Mouse (Mus musculus): Measurements from ENCODE around the gene Dcaf17. TPM values are rescaled to one million over a fixed set of nuclear protein-coding genes. Genes with fewer than 3 reads are reported as not detected.

Gene Dcaf17
- polyA plus RNA-seq, 1 experiment from 2014 or later = 30.3 TPM

GRCm38 (mm10) chr2:71073330-71073729 is 18.2 kb downstream of the Dcaf17 start:
- H3K9ac ChIP-seq (ENCODE audit: low read length) = no peak overlapping the region
- H3K9me3 ChIP-seq (ENCODE audit: control insufficient read depth, low read length) = no peaks in the 10 kb centered on the region
- H3K36me3 ChIP-seq (ENCODE audit: control insufficient read depth, insufficient read depth, low read length) = no peaks in the 10 kb centered on the region
- no peak overlapping the region for H3K27ac ChIP-seq (replicated peaks; ENCODE audit: low read depth, low read length)
- DNase-seq (ENCODE audit: low spot score) (no peak), ATAC-seq (ENCODE audit: insufficient number of reproducible peaks, low FRiP score, low TSS enrichment, low read depth) (no peak)
- no peak overlapping the region for H3K4me3 ChIP-seq (ENCODE audit: low read depth, low read length)
- H3K4me1 ChIP-seq (ENCODE audit: control insufficient read depth, insufficient read depth, low read length) = no peaks in the 10 kb centered on the region
- H3K4me2 ChIP-seq (ENCODE audit: low read depth, severe bottlenecking) = no peak overlapping the region
- WGBS = 88% methylated on average over 3 of the region's 3 CpGs
- no peaks in the 10 kb centered on the region for H3K27me3 ChIP-seq (ENCODE audit: control insufficient read depth, insufficient read depth, low read length)

- ATAC-seq (ENCODE audit: insufficient number of reproducible peaks, low FRiP score, low TSS enrichment, low read depth) (no peak), DNase-seq (ENCODE audit: low spot score) (no peak)
- Histone ChIP-seq H3K4me1 (ENCODE audit: control insufficient read depth, insufficient read depth, low read length) (no peaks in the 10 kb centered on the region), H3K9ac (ENCODE audit: low read length) (no peak overlapping the region), H3K27me3 (ENCODE audit: control insufficient read depth, insufficient read depth, low read length) (no peaks in the 10 kb centered on the region), H3K4me3 (ENCODE audit: low read depth, low read length) (no peak overlapping the region), H3K4me2 (ENCODE audit: low read depth, severe bottlenecking) (no peak overlapping the region), H3K9me3 (ENCODE audit: control insufficient read depth, low read length) (no peaks in the 10 kb centered on the region), H3K27ac (replicated peaks; ENCODE audit: low read depth, low read length) (no peak overlapping the region), H3K36me3 (ENCODE audit: control insufficient read depth, insufficient read depth, low read length) (no peaks in the 10 kb centered on the region)
- WGBS = 79% methylated on average over 3 of the region's 3 CpGs
These were observed 18.7 kb downstream of the Dcaf17 start for GRCm38 (mm10) chr2:71073828-71074227.

- H3K27ac ChIP-seq (replicated peaks; ENCODE audit: low read depth, low read length) = no peak overlapping the region
- H3K4me2 ChIP-seq (ENCODE audit: low read depth, severe bottlenecking) = no peak overlapping the region
- H3K4me3 ChIP-seq (ENCODE audit: low read depth, low read length) = no peak overlapping the region
- no peaks in the 10 kb centered on the region for H3K36me3 ChIP-seq (ENCODE audit: control insufficient read depth, insufficient read depth, low read length)
- H3K9ac ChIP-seq (ENCODE audit: low read length) = no peak overlapping the region
- H3K4me1 ChIP-seq (ENCODE audit: control insufficient read depth, insufficient read depth, low read length) = no peaks in the 10 kb centered on the region
- no peaks in the 10 kb centered on the region for H3K27me3 ChIP-seq (ENCODE audit: control insufficient read depth, insufficient read depth, low read length)
- H3K9me3 ChIP-seq (ENCODE audit: control insufficient read depth, low read length) = no peaks in the 10 kb centered on the region
- 89% methylated on average over 7 of the region's 7 CpGs for WGBS
- DNase-seq (ENCODE audit: low spot score) (no peak), ATAC-seq (ENCODE audit: insufficient number of reproducible peaks, low FRiP score, low TSS enrichment, low read depth) (no peak)
These were observed 27.3 kb downstream of the Dcaf17 start for GRCm38 (mm10) chr2:71082416-71082815.

GRCm38 (mm10) chr2:71083454-71084193 is 28.5 kb downstream of the Dcaf17 start:
- no peaks in the 10 kb centered on the region for H3K4me1 ChIP-seq (ENCODE audit: control insufficient read depth, insufficient read depth, low read length)
- H3K36me3 ChIP-seq (ENCODE audit: control insufficient read depth, insufficient read depth, low read length) = no peaks in the 10 kb centered on the region
- no peaks in the 10 kb centered on the region for H3K9me3 ChIP-seq (ENCODE audit: control insufficient read depth, low read length)
- H3K27me3 ChIP-seq (ENCODE audit: control insufficient read depth, insufficient read depth, low read length) = no peaks in the 10 kb centered on the region
- 93% methylated on average over 6 of the region's 6 CpGs for WGBS
- no peak overlapping the region for H3K9ac ChIP-seq (ENCODE audit: low read length)
- no peak overlapping the region for H3K27ac ChIP-seq (replicated peaks; ENCODE audit: low read depth, low read length)
- H3K4me3 ChIP-seq (ENCODE audit: low read depth, low read length) = no peak overlapping the region
- DNase-seq (ENCODE audit: low spot score) (no peak), ATAC-seq (ENCODE audit: insufficient number of reproducible peaks, low FRiP score, low TSS enrichment, low read depth) (no peak)
- no peak overlapping the region for H3K4me2 ChIP-seq (ENCODE audit: low read depth, severe bottlenecking)

- Histone ChIP-seq H3K4me2 (ENCODE audit: low read depth, severe bottlenecking) (no peak overlapping the region), H3K9me3 (ENCODE audit: control insufficient read depth, low read length) (no peaks in the 10 kb centered on the region), H3K4me1 (ENCODE audit: control insufficient read depth, insufficient read depth, low read length) (no peaks in the 10 kb centered on the region), H3K36me3 (ENCODE audit: control insufficient read depth, insufficient read depth, low read length) (no peaks in the 10 kb centered on the region; the same call in 1 of the 2 replicates), H3K4me3 (ENCODE audit: low read depth, low read length) (no peak overlapping the region), H3K27me3 (ENCODE audit: control insufficient read depth, insufficient read depth, low read length) (no peaks in the 10 kb centered on the region), H3K27ac (replicated peaks; ENCODE audit: low read depth, low read length) (no peak overlapping the region), H3K9ac (ENCODE audit: low read length) (no peak overlapping the region)
- ATAC-seq (ENCODE audit: insufficient number of reproducible peaks, low FRiP score, low TSS enrichment, low read depth) (no peak), DNase-seq (ENCODE audit: low spot score) (no peak)
- WGBS = 67% methylated on average over 3 of the region's 3 CpGs
These were observed 34.6 kb downstream of the Dcaf17 start for GRCm38 (mm10) chr2:71089766-71090165.

GRCm38 (mm10) chr2:71090660-71091445 is 35.7 kb downstream of the Dcaf17 start:
- WGBS = 91% methylated on average over 4 of the region's 4 CpGs
- ATAC-seq (ENCODE audit: insufficient number of reproducible peaks, low FRiP score, low TSS enrichment, low read depth) (no peak), DNase-seq (ENCODE audit: low spot score) (no peak)
- H3K9me3 ChIP-seq (ENCODE audit: control insufficient read depth, low read length) = no peaks in the 10 kb centered on the region
- H3K4me1 ChIP-seq (ENCODE audit: control insufficient read depth, insufficient read depth, low read length) = no peaks in the 10 kb centered on the region
- H3K4me3 ChIP-seq (ENCODE audit: low read depth, low read length) = no peak overlapping the region
- no peak overlapping the region for H3K9ac ChIP-seq (ENCODE audit: low read length)
- H3K27me3 ChIP-seq (ENCODE audit: control insufficient read depth, insufficient read depth, low read length) = no peaks in the 10 kb centered on the region
- no peak overlapping the region for H3K4me2 ChIP-seq (ENCODE audit: low read depth, severe bottlenecking)
- H3K36me3 ChIP-seq (ENCODE audit: control insufficient read depth, insufficient read depth, low read length) = no peaks in the 10 kb centered on the region; the same call in 1 of the 2 replicates
- no peak overlapping the region for H3K27ac ChIP-seq (replicated peaks; ENCODE audit: low read depth, low read length)

GRCm38 (mm10) chr2:71096170-71096569 is 41.0 kb downstream of the Dcaf17 start:
- Histone ChIP-seq H3K9me3 (ENCODE audit: control insufficient read depth, low read length) (no peaks in the 10 kb centered on the region), H3K4me3 (ENCODE audit: low read depth, low read length) (no peak overlapping the region), H3K9ac (ENCODE audit: low read length) (no peak overlapping the region), H3K4me2 (ENCODE audit: low read depth, severe bottlenecking) (no peak overlapping the region), H3K27me3 (ENCODE audit: control insufficient read depth, insufficient read depth, low read length) (no peaks in the 10 kb centered on the region), H3K36me3 (ENCODE audit: control insufficient read depth, insufficient read depth, low read length) (no peaks in the 10 kb centered on the region; the same call in 1 of the 2 replicates), H3K27ac (replicated peaks; ENCODE audit: low read depth, low read length) (no peak overlapping the region), H3K4me1 (ENCODE audit: control insufficient read depth, insufficient read depth, low read length) (no peaks in the 10 kb centered on the region)
- ATAC-seq (ENCODE audit: insufficient number of reproducible peaks, low FRiP score, low TSS enrichment, low read depth) (no peak), DNase-seq (ENCODE audit: low spot score) (no peak)
- WGBS = 77% methylated on average over 7 of the region's 7 CpGs

GRCm38 (mm10) chr2:71102621-71103291 is 47.6 kb downstream of the Dcaf17 start:
- no peak overlapping the region for H3K4me2 ChIP-seq (ENCODE audit: low read depth, severe bottlenecking)
- H3K27me3 ChIP-seq (ENCODE audit: control insufficient read depth, insufficient read depth, low read length) = no peaks in the 10 kb centered on the region
- no peak overlapping the region for H3K27ac ChIP-seq (replicated peaks; ENCODE audit: low read depth, low read length)
- H3K4me1 ChIP-seq (ENCODE audit: control insufficient read depth, insufficient read depth, low read length) = no peaks in the 10 kb centered on the region
- DNase-seq (ENCODE audit: low spot score) = no peak
- H3K9me3 ChIP-seq (ENCODE audit: control insufficient read depth, low read length) = no peaks in the 10 kb centered on the region
- 82% methylated on average over 10 of the region's 10 CpGs for WGBS
- no peaks in the 10 kb centered on the region; the same call in 1 of the 2 replicates for H3K36me3 ChIP-seq (ENCODE audit: control insufficient read depth, insufficient read depth, low read length)
- no peak overlapping the region for H3K9ac ChIP-seq (ENCODE audit: low read length)
- ATAC-seq (ENCODE audit: insufficient number of reproducible peaks, low FRiP score, low TSS enrichment, low read depth) = no peak
- no peak overlapping the region for H3K4me3 ChIP-seq (ENCODE audit: low read depth, low read length)
